Mouse (Mus musculus) layer of hippocampus, adult 2 months (tissue): ENCODE data around the gene Cebpg. TPM values are rescaled to one million over a fixed set of nuclear protein-coding genes. Genes with fewer than 3 reads are reported as not detected.

ENCODE experiments used
- DNase-seq, 2 experiments: peaks; one replicate each; pipeline ENCODE4 v3.0.0; 2022; ENCODE audit warnings: low spot score in 2 of 2
- H3K27ac ChIP-seq: fragments of 200-600 bp; 2 replicates; pipeline ENCODE4 v1.8.1; 2022
- H3K4me3 ChIP-seq: fragments of 200-600 bp; 2 replicates; pipeline ENCODE4 v1.8.1; 2022; ENCODE audit warnings: mild to moderate bottlenecking
- CTCF ChIP-seq: fragments of 200-600 bp; conservative IDR thresholded peaks from 2 replicates; pipeline ENCODE4 v1.8.1; 2022; ENCODE audit warnings: antibody characterized with exemption, mild to moderate bottlenecking, moderate library complexity
- total RNA-seq, 2 experiments: library from RNA; stranded (reverse); gene quantifications; 2 replicates each; pipeline ENCODE4 v1.2.3; 2021

Gene Cebpg
- total RNA-seq, 2 experiments from 2014 or later: 28.0 to 32.8 TPM

DNA sequence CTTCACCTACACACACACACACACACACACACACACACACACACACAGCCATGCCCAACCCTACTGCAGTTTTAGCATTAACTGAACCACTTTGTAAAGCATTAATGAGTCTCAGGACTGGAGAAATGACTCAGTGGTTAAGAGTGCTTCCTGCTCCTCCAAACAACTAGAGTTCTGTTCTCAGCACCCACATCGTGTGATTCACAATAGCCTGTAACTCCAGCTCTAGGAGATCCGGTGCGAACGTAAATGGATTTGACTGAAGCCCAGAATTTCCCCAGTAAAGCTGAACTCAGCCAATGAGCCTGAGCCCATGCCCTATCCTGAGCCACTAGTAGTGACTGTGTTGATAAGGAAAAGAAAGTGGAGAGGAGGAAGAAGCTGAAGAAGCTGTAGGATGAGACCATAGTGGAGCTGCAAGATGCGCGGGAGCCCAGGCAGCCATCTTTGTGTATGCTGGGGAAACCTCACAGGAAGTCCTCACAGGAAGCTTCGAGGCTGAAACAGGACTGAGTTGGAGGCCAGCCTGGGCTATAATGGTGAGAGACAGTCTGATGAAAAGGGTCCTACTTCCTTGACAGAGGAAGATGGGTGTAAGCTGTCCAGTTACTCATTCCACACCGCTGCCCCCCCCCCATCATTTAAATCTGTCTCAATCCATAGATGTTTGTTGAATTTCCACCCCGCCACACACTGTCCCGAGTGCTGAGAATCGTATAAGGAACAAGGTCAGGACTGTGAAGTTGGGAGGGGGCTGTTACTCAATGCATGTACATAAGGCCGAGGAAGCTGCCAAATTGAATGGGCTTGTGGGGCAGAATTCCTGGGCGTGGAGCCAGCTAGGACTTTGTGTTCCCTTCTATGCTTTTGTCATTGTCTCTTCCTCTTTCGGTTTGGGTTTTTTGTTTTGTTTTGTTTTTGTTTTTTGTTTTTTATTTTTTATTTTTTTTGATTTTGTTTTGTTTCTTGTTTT, 8.2 kb upstream of the Cebpg start:
- TF ChIP-seq CTCF: no peak
- DNase-seq: peak in 1 of 2 experiments; percentile 23
- Histone ChIP-seq H3K4me3 (no peak overlapping the region), H3K27ac (no peak overlapping the region)

DNA sequence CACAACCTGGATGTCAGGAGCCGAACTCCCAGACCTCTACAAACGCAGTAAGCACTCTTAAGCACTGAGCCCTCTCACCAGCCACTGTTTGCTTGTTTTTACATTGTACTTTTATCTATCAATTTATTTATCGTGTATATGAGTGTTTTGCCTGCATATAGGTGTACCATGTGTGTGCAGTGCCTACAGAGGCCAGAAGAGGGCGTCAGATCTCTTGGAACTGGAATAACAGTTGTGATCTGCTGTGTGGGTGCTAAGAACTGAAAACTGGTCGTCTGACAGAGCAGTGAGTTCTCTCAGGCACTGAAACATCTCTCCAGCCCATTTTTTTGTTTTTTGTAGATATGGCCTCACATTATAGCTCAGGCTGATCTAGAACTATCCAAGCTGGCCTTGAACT, 3.1 kb upstream of the Cebpg start:
- peak; percentile 45 for TF ChIP-seq CTCF
- no peak for DNase-seq
- H3K4me3 ChIP-seq: no peak overlapping the region
- H3K27ac ChIP-seq: no peak overlapping the region

DNA sequence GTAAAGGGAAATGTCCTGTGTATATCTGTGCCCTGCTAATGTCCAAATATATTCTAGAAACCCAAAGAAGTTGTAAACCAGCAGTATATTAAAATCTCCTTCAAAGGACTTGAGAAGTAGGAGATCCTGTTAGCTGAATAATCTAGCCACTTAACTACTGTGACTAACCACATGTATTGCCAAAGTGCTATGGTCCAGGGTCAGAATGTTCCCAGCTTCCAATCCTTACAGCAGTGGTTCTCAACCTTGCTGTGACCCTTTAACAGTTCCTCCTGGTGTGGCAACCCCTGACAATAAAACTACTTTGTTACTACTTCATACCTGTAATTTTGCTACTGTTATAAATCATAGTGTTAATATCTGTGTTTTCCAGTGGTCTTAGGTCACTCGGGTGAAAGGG, 2.0 kb upstream of the Cebpg start:
- no peak overlapping the region for H3K4me3 ChIP-seq
- no peak for TF ChIP-seq CTCF
- H3K27ac ChIP-seq: no peak overlapping the region
- DNase-seq: no peak

DNA sequence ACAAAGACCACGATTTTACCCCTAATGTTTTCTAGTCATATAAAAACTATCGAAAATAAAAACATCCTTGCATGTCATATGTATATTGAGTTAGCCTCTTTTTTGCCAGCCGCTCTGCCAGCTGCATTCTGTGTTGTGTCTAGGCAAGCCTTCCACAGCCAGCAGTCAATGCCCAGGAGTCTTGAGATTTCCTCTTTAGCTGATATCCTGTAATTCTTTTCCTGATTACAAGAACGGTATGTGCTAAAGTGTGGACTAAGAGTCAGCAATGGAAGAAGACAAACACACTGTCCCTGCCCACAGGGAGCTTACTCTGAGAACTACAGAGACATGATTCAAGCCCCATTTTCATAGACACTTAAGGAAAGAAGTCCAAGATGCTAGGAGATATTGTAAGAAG, 1.2 kb upstream of the Cebpg start:
- peak overlapping the region; percentile 86 for H3K27ac ChIP-seq
- DNase-seq: no peak
- H3K4me3 ChIP-seq: no peak overlapping the region
- TF ChIP-seq CTCF: no peak

DNA sequence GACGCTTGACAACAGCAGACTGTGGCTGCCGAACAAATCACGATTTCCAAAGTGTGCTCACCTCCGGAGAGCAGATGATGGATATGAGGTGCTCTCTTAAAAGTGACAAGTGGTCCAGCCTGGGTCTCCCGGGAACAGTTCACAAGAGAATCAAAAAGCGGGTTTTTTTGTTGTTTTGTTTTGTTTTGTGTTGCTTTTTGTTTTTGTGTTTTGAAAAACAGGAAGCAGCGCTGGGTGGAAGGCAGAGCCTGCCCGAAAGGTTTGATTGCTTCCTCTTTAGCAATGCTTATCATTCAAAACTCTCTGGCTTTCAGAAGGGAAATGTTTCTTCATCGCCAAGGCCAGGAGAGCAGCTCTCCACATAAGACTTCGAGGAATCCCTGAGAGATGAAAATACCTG, 626 bp upstream of the Cebpg start:
- no peak for DNase-seq
- TF ChIP-seq CTCF: no peak
- peak overlapping the region; percentile 72 for H3K4me3 ChIP-seq
- H3K27ac ChIP-seq: peak overlapping the region; percentile 86

DNA sequence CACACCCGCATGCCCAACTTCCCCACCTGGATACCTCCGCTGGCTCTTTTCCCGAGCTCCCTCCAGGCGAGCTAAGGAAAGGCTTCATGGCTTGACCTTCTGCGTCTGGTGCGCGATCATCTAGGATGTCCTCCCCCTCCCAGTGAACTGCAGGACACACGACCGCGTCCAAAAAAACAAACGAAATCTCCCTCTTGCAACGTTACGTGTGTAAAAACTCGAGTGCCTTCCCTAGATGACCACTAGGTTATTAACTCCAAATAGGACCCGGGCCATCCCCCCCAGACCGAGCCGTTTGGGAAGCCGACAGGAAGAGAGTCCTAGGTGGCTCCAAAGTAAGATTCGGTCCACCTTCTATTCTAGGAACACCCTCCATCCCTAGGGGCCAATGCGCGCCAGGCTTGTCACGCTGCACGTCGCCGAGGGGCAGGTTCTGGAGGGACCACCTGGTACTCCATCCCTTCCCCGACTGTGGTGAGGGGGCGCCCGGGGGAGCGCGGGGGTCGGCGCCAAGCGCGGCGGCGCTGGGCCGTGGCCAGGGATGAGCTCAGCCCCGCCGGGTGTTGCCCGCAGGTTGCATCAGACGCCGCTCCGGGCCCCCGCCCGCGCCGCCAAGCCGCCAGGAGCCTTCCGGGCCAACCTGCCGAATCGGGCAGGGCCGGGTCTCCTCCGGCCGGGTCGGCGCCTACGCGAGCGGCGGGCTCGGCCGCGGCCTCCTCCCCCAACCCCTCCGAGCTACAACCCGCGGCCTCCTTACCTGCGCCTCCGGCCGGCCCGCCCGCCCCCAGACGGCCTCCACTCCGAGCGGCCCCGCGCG, 546 bp downstream of the Cebpg start:
- Histone ChIP-seq H3K4me3 (peak overlapping the region; percentile 72), H3K27ac (peak overlapping the region; percentile 96)
- DNase-seq: peak; percentile 42 to 73
- peak; percentile 37 for TF ChIP-seq CTCF

DNA sequence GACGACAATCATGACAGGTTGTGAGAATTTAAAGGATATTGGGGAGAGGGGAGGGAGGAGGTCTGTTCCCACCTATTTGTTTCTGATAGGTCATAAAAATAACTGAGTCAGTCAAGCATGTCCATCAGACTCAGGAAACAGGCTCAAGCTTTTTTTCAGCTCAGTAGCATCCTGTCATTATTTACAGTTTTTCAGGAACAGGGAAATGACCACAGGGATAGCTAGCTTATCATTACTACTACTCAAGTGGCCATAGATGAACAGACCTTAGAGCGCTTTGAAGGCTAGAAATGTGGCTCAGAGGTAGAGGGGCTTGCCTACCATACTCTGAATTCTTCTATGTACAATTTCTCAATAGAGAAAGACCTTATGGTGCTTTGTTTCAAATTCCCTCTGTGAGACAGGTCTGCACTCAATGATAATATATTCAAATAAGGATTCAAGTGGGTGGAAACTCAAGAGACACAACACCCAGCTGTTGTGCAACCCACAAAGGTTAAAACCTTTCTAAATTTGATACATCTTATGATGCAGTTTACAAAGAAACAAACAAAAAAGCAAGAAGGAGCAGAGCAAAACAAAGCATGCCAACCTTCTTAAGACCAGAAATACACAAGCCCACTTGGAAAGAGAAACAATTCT, 1.3 kb downstream of the Cebpg start:
- Histone ChIP-seq H3K27ac (peak overlapping the region; percentile 96), H3K4me3 (peak overlapping the region; percentile 72)
- no peak for TF ChIP-seq CTCF
- no peak for DNase-seq

DNA sequence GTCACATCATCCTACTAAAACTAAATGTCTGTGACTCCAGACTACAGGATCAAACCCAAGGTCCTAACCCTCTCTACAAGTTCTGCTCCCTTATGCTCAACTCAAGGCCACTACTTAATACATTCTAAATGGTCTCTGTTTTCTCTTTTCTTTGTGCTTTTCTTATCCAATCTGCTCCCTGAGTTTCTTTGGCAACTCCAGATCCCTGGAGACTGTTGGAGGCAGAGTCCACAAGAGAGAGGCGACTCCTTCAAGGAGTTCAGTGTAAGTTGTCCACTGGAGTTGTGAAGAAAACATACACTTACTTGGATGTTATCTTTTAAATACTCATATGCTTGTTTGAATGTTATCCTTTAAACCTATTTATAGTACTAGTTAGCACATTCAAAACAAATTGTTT, 2.1 kb downstream of the Cebpg start:
- H3K4me3 ChIP-seq: no peak overlapping the region
- TF ChIP-seq CTCF: no peak
- DNase-seq: no peak
- no peak overlapping the region for H3K27ac ChIP-seq

DNA sequence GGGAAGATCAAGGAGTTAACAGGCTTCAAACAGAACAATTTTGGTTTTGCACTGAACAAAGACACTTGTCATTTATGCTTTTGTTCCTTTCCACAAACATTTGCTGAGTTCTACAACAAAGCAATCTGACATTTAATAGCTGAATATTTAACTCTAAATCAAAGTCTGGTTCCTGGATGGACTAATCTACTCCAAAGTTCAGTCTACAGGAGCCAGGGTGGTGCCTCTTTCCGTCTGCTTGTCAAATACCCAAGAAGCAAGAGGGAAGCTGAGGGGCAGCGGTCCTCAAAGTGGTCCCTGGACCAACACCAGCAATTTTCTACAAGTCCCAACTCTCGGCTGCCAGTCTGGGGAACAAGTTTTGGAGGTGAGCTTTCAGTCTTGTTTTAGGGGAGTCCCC, 3.2 kb downstream of the Cebpg start:
- no peak for DNase-seq
- no peak for TF ChIP-seq CTCF
- Histone ChIP-seq H3K27ac (no peak overlapping the region), H3K4me3 (no peak overlapping the region)

DNA sequence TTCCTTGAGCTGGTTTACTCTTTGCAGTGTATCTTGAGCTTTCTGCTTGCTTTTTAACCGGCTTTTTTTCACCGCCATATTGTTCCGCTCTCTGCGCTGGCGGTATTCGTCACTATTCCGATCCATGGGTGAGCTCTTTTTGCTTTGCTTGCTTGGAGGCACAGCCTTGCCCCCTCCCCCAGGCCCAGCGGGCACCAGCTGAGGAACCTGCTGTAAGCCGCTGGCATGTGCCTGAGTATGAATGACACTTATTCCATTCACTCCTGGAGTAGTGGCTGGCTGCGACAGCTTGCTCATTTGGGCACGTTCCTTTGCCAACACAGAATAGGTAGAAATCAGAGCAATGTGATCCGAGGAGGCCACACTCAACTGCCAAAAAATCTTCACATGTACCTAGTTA, 5.8 kb downstream of the Cebpg start:
- no peak for TF ChIP-seq CTCF
- Histone ChIP-seq H3K4me3 (no peak overlapping the region), H3K27ac (no peak overlapping the region)
- DNase-seq: no peak

DNA sequence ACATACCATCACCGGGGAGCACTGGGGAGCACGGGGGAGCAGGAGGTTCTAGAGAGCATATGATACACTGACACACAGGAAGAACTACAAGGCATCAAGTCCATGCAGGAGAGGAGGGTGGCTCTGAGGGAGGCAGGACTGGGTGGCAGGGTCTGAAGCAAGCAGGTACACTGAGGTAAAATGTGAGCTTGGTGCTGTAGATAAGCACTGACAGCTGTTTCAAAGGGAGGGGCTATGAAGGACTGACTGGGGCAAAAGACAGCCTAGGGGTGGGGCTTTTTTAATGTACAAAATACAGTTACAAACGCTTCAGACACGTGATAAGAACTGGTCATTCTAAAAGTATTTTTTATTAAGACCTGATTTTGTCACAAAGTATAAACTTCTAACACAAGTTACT, 10.3 kb downstream of the Cebpg start:
- no peak for DNase-seq
- H3K4me3 ChIP-seq: no peak overlapping the region
- H3K27ac ChIP-seq: no peak overlapping the region
- no peak for TF ChIP-seq CTCF

DNA sequence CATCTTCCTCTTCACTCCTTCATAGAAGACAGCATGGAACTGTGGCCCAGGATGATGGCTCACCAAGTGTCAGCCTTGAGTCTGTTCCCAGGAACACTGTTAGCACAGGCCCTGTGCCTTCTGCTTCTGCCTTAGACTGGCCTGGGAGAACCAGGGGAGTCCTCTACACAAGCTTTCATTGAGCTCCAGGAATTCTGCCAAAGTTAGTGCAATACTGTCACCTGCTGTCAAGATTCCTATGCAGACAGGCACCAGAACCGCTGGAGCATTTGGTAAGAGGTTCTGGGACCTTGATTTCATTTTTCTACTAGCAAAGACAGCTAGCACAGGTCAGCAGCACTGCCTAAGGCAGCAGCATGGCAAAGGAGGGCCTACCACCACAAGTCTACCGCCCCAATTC, 11.7 kb downstream of the Cebpg start:
- Histone ChIP-seq H3K4me3 (no peak overlapping the region), H3K27ac (no peak overlapping the region)
- peak; percentile 25; the same call in 1 of the 2 replicates for TF ChIP-seq CTCF
- no peak for DNase-seq
